Mouse (Mus musculus) heart, postnatal 0 days (tissue): ENCODE results near the gene Crybg1.

Experiments
- CTCF ChIP-seq: IDR thresholded peaks from 2 replicates; pipeline ENCODE4 v1.5.1; 2016; ENCODE audit warnings: antibody characterized with exemption, control low read depth, low read depth
- EP300 ChIP-seq: IDR thresholded peaks from 2 replicates; pipeline ENCODE4 v1.6.1; 2016; ENCODE audit warnings: antibody characterized with exemption, low read depth

DNA sequence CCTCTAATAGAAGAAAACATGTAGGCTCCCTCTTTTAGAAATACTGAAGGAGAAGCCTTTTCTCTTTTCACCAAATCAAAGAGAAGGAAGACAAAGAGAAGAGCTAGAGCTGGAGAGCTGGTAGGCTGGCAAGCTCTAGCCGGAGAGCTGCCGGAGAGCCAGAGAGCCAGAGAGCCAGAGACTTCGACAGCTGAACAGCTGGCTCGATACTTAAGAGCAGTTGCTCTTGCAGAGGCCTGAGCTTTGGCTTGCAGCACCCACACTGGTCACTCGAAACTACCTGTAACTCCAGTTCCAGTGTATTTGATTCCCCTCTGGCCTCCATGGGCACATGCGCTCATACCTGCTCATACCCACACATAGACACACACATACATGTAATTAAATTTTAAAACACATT lies 68.3 kb downstream of the Crybg1 start:
- TF ChIP-seq CTCF (no peak), EP300 (no peak)
